Mouse (Mus musculus) thymus, postnatal 4 days (tissue): ENCODE measurements around the gene Vmn2r3.
"Not testable (repeated sequence)": the region's sequence is repeated elsewhere in the genome, so short reads cannot be mapped to it uniquely, and the experiment has no call there.

Experiments
- DNase-seq: peaks from one replicate; pipeline ENCODE4 v3.0.0; 2021

Gene Vmn2r3

DNA sequence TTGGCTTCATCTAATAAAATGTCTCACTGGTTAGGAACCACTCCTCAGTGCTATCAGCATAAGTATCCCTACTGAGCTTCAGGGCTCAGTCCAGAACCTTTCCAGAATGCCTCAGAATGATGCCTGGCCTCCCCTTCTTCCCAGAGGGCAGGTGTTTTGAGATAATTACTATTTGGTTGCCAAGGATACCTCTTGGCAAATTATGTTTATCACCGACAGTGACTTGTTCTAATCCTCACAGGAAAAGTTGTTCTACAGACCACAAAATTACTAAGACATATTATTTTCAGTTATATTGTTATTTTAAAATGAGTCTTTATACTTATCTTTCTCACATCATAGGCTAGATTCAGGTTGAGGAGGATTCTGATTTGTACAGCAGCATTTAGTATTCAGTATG lies at the start of gene Vmn2r3:
Vmn2r3 (minus strand) TSS at position 101 of the 400 bp plus-strand sequence.
- DNase-seq, result no peak

DNA sequence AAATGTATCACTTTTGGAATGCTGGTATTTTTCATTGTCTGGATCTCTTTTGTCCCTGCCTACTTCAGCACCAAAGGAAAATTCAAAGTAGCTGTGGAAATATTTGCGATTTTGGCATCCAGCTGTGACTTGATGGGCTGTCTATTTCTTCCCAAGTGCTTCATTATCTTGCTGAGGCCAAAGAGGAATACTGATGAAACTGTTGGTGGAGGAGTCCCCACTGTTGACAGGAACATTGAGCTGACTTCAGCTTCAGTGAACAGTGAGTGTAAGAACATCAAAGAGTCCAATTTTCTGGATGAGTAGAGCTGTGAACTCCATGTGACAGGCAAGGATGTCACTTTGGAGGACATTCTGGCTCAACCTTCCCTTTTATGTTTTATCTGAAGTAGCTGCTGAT lies 43.0 kb upstream of the Vmn2r3 start:
- DNase-seq, result no peak

DNA sequence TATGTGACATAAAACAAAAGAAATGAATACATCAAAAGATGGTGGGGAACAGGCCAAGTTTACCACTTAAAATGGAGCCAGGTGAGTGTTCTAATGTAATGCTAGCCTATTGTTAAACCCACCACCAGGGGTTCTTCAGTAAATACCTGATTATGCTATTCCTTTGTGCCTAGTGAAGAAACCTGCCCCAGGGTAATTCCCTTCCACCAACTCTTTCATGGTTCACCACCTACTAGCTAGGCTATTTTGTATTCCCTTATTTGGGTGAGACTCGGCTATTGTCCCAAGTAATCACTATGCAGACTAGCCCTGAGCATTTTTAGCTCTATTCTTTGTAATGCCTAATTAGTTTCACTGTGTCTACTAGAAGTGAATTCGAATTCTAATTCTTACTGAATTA lies 32.3 kb upstream of the Vmn2r3 start:
- no peak for DNase-seq

DNA sequence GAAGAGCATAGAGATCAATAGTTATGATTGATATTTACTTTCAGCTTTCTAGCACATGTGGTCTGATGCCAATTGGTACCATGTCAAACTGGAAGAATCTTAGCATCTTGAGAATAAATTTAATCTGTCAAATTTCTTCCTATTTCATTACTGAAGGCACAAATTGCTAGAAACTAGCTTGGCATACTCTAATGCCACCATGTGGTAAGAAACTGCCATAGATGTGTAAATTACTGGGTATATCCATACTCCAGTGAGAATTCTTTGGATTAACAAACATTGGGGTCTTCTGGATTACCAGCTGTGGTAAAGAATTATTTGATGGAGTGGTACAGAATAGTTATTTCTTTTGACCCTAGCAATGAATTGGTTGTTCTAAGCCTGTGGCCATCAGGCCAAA lies 17.3 kb upstream of the Vmn2r3 start:
- no peak for DNase-seq

DNA sequence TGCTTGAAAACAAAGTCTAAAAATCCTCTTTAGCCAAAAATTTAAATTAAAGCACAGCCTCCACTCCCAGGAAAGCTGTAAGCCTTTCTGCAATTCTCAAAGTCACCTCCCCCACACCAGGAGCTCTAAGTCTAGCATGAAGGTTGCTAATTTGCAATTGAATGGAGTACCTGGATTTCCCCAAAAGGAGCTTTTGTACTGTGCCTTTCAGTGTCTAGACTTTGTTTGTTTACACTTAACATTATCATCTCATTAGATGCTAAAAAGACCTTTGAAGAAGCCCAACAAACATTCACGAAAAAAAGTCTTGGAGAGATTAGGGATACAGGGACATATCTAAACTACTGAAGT lies 23.8 kb downstream of the Vmn2r3 start:
- DNase-seq, result no peak

DNA sequence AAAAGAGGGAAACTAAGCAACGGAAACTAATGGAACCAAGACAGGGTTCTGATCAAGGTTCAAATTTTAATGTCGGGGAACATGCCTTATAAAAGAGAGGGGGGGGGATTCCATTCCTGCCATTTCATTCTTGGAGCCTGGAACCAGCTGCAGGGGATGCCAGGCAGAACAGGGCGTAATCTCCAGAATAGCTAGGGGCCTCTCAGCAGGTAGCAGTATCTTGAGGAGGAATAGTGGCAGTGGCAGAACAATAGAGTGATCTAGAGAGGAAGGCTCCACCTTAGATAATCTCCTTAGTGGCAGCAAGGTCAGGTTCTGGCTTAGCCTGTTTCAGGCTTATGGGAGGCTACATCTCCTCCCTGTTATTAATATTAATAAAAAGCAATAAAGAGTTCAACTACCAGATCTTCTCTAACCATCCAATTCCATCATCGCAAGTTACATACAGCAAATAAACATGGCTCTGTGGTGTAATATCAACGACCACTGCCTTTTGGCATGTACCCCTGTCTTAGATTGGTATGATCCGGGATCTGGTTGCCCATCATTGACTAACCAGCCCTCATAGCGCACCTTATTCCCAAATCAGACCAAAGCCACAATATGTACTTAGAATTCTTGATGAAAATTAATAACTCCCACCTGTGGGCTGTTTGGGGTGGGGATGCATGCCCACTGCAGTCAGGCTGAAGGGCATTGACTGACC lies 24.3 kb downstream of the Vmn2r3 start:
- not testable (repeated sequence) for DNase-seq

DNA sequence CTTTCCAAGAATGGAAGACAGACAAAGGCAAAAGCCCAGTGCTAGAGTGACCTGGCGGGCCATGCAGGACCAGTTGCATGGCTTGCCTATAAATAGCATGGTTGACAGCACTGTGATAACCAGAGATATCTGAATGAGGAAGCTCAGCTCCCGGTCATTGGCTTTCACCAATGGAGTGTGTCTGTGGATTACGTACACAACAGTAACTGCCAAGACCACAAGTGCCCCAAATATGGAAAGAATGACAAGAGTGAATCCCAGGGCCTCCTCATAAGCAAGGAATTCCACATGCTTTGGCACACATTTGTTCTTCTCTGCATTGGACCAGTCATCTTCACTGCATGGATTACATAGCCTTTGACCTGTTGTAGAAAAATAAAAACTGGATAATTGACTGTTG lies 29.9 kb downstream of the Vmn2r3 start:
- no peak for DNase-seq

DNA sequence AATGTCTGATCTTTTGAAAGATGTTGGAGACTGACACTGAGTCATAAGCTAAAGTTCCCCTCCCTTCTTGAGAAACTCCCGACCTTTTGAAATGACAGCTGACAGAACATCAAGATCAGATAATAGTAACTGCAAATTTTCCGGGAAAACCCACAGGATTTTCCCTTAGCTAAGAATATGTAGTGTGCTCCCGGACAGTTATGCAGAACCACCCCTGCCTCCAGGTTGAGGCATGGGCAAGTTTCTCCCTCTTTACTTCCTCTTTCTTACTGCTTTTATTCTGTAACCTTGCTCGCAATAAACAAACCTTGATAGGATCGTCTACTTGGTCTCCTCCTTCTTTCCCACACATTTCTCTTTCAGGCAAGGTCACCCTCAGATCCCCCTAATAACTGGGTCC lies 37.9 kb downstream of the Vmn2r3 start:
- no peak for DNase-seq

DNA sequence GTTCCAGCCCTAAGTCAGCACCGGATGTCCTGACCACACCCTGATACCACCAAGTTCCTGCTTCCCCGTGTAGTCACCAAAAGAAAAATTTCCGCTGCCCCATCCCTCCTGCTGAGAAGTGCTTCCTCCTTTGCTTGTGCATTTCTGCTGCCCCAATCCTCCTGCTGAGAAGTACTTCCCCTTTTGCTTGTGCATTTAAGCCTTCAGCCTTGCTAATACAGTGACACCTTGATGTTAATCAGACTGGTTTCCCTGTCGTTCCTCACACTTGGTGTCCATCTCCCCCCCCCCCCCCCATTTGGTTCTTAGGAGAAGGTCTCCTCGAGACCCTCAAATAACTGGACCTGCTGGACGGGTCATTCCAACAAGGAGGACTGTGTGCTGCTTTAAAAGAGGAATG lies 39.0 kb downstream of the Vmn2r3 start:
- not testable (repeated sequence) for DNase-seq

DNA sequence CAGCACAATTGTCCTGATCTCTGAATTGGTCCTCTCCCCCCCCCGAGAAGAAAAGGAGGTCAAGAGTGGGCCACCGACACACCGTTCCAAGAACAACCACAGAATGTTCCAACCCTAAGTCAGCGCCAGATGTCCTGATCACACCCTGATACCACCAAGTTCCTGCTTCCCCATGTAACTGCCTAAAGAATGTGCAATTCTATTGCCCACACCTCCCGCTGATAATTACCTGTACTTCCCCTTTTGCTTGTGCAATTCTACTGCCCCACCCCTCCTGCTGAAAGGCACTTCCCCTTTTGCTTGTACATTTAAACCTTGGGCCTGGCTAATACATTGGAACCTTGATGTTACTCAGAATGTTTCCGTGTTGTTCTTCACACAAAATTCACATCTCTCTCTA lies 54.0 kb downstream of the Vmn2r3 start:
- not testable (repeated sequence) for DNase-seq

DNA sequence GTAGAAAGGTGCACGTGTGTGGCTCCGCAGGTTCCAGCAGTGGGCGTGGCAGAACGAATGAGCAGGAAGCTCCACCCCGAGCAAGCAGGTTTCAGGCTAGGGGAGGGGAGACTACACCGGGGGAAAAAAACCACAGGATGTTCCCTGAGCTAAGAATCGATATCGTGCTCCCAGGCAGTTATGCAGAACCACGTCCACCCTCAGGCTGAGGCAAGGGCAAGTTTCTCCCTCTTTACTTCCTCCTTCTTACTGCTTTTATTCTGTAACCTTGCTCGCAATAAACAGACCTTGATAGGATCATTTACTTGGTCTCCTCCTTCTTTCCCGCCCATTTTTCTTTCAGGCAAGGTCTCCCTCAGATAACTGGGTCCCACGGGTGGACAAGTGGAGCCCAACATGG lies 55.9 kb downstream of the Vmn2r3 start:
- DNase-seq, result not testable (repeated sequence)

DNA sequence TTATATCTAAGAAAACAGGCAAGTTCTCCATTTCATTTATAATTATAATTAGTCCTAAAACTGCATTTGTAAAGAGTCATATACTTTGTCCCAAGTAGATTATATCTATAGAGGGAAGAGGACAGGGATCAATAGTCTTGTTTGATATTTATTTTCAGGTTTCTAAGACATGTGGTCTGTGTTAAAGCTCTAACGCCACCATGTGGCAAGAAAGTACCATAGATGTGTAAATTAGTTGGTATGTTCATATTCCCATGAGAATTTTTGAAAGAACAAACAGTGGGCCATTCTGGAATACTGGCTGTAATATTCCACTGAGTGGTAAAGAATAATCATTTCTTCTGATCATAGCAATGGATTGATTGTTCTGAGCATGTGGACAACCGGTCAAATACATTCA lies 62.3 kb downstream of the Vmn2r3 start:
- no peak for DNase-seq
